Comparison of ENCODE assay signal across 17 mouse cellular contexts in the genomic region with DNA sequence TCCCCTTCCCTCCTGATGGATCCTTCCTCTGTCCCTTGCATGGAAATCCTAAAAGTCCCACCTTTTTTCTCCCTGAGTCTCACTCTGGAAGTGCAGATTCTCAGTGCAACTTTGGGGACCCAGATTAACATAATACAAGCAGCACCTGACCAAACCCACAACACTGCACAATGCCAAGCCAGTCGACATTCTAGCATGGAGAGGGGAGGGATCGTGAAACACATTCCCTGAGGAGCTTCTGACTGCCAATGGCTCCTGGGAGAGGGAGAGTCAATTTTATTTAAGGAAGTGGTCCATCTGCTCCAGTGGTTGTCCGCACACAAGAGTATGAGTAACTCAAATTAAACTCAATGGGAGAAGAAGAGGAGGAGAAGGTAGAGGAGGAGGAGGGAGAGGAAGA. TPM values are rescaled to one million over a fixed set of nuclear protein-coding genes. Genes with fewer than 3 reads are reported as not detected.
"Had no signal": no experiment of that assay in that cellular context is flagged by ENCODE, and none has a peak within 500 bp of the region (broad histone marks: within the 10 kb centered on the region; RNA-seq: fewer than 3 reads in every experiment).

No protein-coding gene starts in this region.

- H3K9ac ChIP-seq: kidney, embryonic 15.5 days; liver, embryonic 13.5 days; stomach, embryonic 15.5 days had no signal

- H3K4me3 ChIP-seq: kidney, embryonic 15.5 days; liver, embryonic 13.5 days; stomach, embryonic 15.5 days had no signal

- H3K4me2 ChIP-seq: liver, embryonic 13.5 days; midbrain, embryonic 11.5 days; stomach, embryonic 15.5 days had no signal

- DNase-seq: kidney, postnatal 10 days; kidney, postnatal 36 days; layer of hippocampus, postnatal 36 days; liver, embryonic 13.5 days; lung, adult 2 months; lung, postnatal 14 days; lung, postnatal 4 days; midbrain, embryonic 14.5 days; spleen, adult 18-20 months; thymus, postnatal 36 days had no signal

- H3K27ac ChIP-seq: kidney, embryonic 15.5 days; left cerebral cortex, adult 2 months; liver, embryonic 13.5 days; stomach, embryonic 15.5 days had no signal

- H3K9me3 ChIP-seq: kidney, embryonic 15.5 days; liver, embryonic 13.5 days; stomach, embryonic 15.5 days had no signal

- H3K36me3 ChIP-seq: kidney, embryonic 15.5 days; liver, embryonic 13.5 days; stomach, embryonic 15.5 days had no signal

- H3K27me3 ChIP-seq: kidney, embryonic 15.5 days; stomach, embryonic 15.5 days had no signal

- H3K4me1 ChIP-seq: kidney, embryonic 15.5 days; liver, embryonic 13.5 days; stomach, embryonic 15.5 days had no signal

RNA-seq across cellular contexts. Expression of a gene that starts 28.0 kb away (rescaled TPM):
- total RNA-seq: liver, adult 2 months; megakaryocyte progenitor cell, adult 5-6 weeks; megakaryocyte-erythroid progenitor cell, adult 5-6 weeks had no signal
- polyA plus RNA-seq: liver, adult 2 months had no signal
